Mouse (Mus musculus) C2C12 (cell line): ENCODE data around the gene Gm17555.

Source experiments
- CEBPB ChIP-seq: IDR thresholded peaks from one replicate; pipeline ENCODE4 v1.6.1; 2011; ENCODE audit warnings: low read depth, mild to moderate bottlenecking, control low read depth, moderate library complexity
- CTCF ChIP-seq: IDR thresholded peaks from one replicate; pipeline ENCODE4 v1.5.1; 2011; ENCODE audit not compliant: control insufficient read depth, insufficient read depth, insufficient read length
- MAX ChIP-seq: IDR thresholded peaks from one replicate; pipeline ENCODE4 v1.6.1; 2011; ENCODE audit warnings: mild to moderate bottlenecking, control low read depth

- TF ChIP-seq CTCF (no peak), CEBPB (no peak), MAX (no peak)
Observed at GRCm38 (mm10) chr2:126195631-126196356, 19.1 kb upstream of the Gm17555 start.
